Mouse (Mus musculus): Measurements from ENCODE around the gene Psmc1.

Psmc1 gene

GRCm38 (mm10) chr12:100172481-100172880 lies 62.5 kb downstream of the Psmc1 start:
- DNase-seq (ENCODE audit: low read depth), result no peak

All from 416B (cell line).